Mouse (Mus musculus): ENCODE data around the gene Ank3. TPM values are rescaled to one million over a fixed set of nuclear protein-coding genes. Genes with fewer than 3 reads are reported as not detected.

Gene Ank3
- total and polyA plus RNA-seq, 2 experiments from 2014 or later, result 60.1 to 239 TPM

DNA sequence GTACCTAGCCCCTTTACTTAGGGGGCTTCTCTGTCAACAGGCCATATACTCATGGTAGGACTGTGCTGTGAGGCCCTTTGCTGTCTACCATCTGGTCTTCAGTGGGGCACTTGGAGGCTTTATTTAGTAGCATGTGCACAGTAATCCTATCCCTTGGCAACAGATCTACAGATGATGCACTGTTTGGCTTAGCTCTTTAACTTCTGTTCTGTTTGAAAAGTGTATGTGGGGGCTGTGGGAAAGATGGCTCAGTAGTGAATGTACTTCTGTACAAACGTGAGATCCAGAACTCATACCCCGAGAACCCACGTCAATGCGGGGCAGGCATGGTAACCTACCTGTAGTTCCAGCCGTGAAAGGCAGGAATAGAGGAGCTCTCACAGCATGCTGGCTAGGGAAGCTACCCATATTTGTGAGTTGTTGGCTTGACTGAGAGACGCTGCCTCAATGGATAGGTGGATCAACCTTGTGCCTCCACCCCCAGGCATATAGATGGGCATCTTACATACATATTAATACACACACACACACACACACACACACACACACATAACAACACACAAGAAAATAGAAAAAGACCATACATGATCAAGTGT, 86.7 kb downstream of the Ank3 start:
- DNase-seq (ENCODE audit: low spot score), result no peak
- Histone ChIP-seq H3K27ac (no peak overlapping the region), H3K9ac (replicated peaks; ENCODE audit: low read length) (no peak overlapping the region), H3K9me3 (ENCODE audit: low read length) (no peaks in the 10 kb centered on the region), H3K4me2 (ENCODE audit: low read depth, low read length) (no peak overlapping the region), H3K4me3 (ENCODE audit: low read length) (no peak overlapping the region), H3K36me3 (ENCODE audit: insufficient read depth, low read length) (no peaks in the 10 kb centered on the region), H3K4me1 (ENCODE audit: insufficient read depth, low read length) (no peaks in the 10 kb centered on the region), H3K27me3 (ENCODE audit: insufficient read depth, low read length) (no peaks in the 10 kb centered on the region)
- 89% methylated on average over 6 of the region's 6 CpGs for WGBS
- TF ChIP-seq CTCF (IDR thresholded peaks at IDR 0.05; ENCODE audit: low read depth), result no peak
- ATAC-seq, result no peak

DNA sequence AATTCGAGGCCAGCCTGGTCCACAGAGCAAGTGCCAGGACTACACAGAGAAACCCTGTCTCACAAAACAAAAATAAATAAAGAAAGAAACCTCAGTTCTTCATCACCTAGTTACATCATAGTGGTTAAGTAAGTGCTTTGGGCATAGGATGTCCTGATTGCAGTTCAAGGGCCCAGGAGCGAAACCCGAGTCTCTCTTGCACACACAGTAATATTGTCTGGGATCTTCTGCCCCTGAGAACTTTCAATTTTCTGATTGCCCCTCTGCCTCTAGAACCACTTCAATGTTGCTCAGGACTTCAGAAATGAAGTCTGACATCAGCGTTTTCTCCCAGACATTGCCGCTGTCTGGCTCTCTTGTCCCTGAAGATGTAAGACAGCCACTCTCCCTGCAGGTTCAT, 91.6 kb downstream of the Ank3 start:
- Histone ChIP-seq H3K4me2 (ENCODE audit: low read depth, low read length) (no peak overlapping the region), H3K36me3 (ENCODE audit: insufficient read depth, low read length) (no peaks in the 10 kb centered on the region)

DNA sequence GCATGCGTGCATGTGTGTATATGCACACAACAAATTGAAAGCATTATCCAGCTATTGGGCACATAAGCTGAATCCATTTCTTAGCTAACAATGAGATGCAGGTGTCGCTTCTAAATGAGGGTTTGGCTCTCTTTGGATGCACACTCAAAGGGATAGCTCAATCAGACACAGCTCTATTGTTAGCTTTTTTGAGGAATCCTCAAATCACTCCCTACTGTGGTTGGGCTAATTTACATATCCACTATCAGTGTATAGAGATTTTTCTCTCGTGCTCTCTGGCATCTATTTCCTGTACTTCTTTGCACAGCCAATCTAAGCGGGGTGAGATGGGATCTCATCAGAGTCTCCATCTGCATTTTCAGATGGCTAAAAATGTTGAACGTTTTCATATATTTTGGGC, 93.4 kb downstream of the Ank3 start:
- H3K36me3 ChIP-seq (ENCODE audit: insufficient read depth, low read length), result no peaks in the 10 kb centered on the region
- TF ChIP-seq CTCF (IDR thresholded peaks at IDR 0.05; ENCODE audit: low read depth), result no peak
- WGBS, result 53% methylated on average over 5 of the region's 5 CpGs
- no peaks in the 10 kb centered on the region for H3K27me3 ChIP-seq (ENCODE audit: insufficient read depth, low read length)
- DNase-seq (ENCODE audit: low spot score) (no peak), ATAC-seq (no peak)
- H3K27ac ChIP-seq, result no peak overlapping the region
- no peak overlapping the region for H3K9ac ChIP-seq (replicated peaks; ENCODE audit: low read length)
- H3K9me3 ChIP-seq (ENCODE audit: low read length), result no peaks in the 10 kb centered on the region
- no peak overlapping the region for H3K4me2 ChIP-seq (ENCODE audit: low read depth, low read length)
- H3K4me3 ChIP-seq (ENCODE audit: low read length), result no peak overlapping the region
- H3K4me1 ChIP-seq (ENCODE audit: insufficient read depth, low read length), result no peaks in the 10 kb centered on the region

More for the DNA sequence above, 91.6 kb downstream of the Ank3 start:
- WGBS, result 77% methylated on average over 5 of the region's 5 CpGs
- H3K27ac ChIP-seq, result no peak overlapping the region
- H3K27me3 ChIP-seq (ENCODE audit: insufficient read depth, low read length), result no peaks in the 10 kb centered on the region
- H3K9me3 ChIP-seq (ENCODE audit: low read length), result no peaks in the 10 kb centered on the region
- no peak for TF ChIP-seq CTCF (IDR thresholded peaks at IDR 0.05; ENCODE audit: low read depth)
- H3K4me1 ChIP-seq (ENCODE audit: insufficient read depth, low read length), result no peaks in the 10 kb centered on the region
- no peak overlapping the region for H3K9ac ChIP-seq (replicated peaks; ENCODE audit: low read length)
- H3K4me3 ChIP-seq (ENCODE audit: low read length), result no peak overlapping the region
- DNase-seq (ENCODE audit: low spot score) (no peak), ATAC-seq (no peak)

DNA sequence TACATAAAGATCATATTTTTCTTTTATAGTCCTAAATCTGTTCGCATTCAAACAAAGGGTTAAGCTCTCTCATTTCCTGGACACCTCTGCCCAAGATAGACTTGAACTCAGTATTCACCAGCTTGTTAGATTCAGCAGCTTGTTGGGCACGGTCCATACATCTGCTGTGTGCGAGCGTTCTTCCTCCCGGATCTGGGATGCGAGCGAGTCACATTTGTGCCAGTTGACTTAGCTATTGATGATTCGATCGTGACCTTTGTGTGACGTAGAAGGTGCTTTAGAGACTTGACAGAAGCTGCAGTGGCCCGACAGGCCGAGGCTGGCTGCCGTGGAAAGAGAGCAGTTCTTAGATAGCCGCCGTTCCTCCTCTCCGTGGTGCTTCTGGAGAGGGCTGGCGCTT, 98.8 kb downstream of the Ank3 start:
- no peak overlapping the region for H3K27ac ChIP-seq
- no peaks in the 10 kb centered on the region for H3K9me3 ChIP-seq (ENCODE audit: low read length)
- 63% methylated on average over 17 of the region's 17 CpGs for WGBS
- no peak overlapping the region for H3K9ac ChIP-seq (replicated peaks; ENCODE audit: low read length)
- ATAC-seq, result no peak
- no peak for TF ChIP-seq CTCF (IDR thresholded peaks at IDR 0.05; ENCODE audit: low read depth)
- peak; percentile 5 for DNase-seq (ENCODE audit: low spot score)
- peaks cover 9% of the 10 kb centered on the region for H3K4me1 ChIP-seq (ENCODE audit: insufficient read depth, low read length)
- no peaks in the 10 kb centered on the region for H3K36me3 ChIP-seq (ENCODE audit: insufficient read depth, low read length)
- no peak overlapping the region for H3K4me2 ChIP-seq (ENCODE audit: low read depth, low read length)
- no peaks in the 10 kb centered on the region for H3K27me3 ChIP-seq (ENCODE audit: insufficient read depth, low read length)
- no peak overlapping the region for H3K4me3 ChIP-seq (ENCODE audit: low read length)

DNA sequence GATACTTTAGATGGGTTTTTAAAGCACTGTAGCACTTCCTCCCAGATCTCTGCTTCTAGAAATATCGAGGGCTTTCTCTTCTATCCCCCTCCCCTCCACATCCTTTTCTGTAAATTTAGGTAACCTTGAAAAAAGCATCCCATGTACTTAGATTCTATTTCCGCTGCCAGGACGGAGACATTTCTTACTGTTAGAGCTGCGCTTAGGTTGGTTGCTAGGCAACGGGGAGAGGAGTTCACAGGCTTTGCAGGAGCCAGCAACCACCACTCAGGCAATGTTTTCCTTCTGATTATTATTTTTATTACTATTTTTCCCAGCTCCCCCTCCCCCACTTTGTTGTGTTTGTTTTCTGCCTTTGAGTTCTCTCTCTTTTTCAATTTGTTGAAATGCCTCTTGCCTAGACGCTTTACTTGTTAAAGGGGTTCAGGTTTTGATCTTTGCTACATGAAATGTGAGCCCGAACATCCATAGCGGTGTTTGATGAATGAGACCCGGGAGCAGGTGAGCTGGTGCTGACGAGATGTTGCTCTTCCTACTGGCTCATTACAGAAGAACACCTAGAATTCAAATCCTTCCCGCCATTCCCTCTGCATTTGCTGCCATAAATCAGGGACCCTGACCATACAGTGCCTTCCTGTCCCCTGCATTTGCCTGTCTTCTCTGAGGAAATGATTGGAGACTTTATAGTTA, 101.7 kb downstream of the Ank3 start:
- no peaks in the 10 kb centered on the region for H3K9me3 ChIP-seq (ENCODE audit: low read length)
- peaks cover 9% of the 10 kb centered on the region for H3K4me1 ChIP-seq (ENCODE audit: insufficient read depth, low read length)
- TF ChIP-seq CTCF (IDR thresholded peaks at IDR 0.05; ENCODE audit: low read depth), result no peak
- H3K9ac ChIP-seq (replicated peaks; ENCODE audit: low read length), result no peak overlapping the region
- H3K36me3 ChIP-seq (ENCODE audit: insufficient read depth, low read length), result no peaks in the 10 kb centered on the region
- no peak overlapping the region for H3K4me3 ChIP-seq (ENCODE audit: low read length)
- peak overlapping the region; percentile 8; the same call in 1 of the 2 replicates for H3K4me2 ChIP-seq (ENCODE audit: low read depth, low read length)
- 30% methylated on average over 11 of the region's 11 CpGs for WGBS
- no peaks in the 10 kb centered on the region for H3K27me3 ChIP-seq (ENCODE audit: insufficient read depth, low read length)
- ATAC-seq (peak; percentile 74; the same call in 1 of the 2 replicates), DNase-seq (ENCODE audit: low spot score) (peak; percentile 87)
- peak overlapping the region; percentile 41; the same call in 1 of the 2 replicates for H3K27ac ChIP-seq

DNA sequence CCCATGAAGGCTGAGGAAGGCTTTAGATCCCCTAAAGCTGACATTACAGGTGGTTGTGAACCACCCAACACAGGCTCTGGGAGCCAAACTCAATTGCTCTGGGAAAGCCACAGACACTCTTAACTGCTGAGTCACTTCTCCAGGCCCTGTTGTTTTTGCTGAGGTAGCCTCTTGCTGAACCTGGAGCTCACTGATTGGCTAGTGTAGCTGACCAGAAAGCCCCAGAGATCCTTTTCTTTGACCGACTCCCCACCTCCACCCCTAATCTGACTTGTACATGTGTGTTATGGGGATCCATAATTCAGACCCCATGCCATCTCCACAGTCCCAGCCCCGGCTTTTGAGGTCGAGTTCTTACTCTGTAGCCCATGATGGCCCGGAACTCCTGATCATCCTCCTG, 105.2 kb downstream of the Ank3 start:
- no peaks in the 10 kb centered on the region for H3K27me3 ChIP-seq (ENCODE audit: insufficient read depth, low read length)
- H3K4me2 ChIP-seq (ENCODE audit: low read depth, low read length), result no peak overlapping the region
- H3K9me3 ChIP-seq (ENCODE audit: low read length), result no peaks in the 10 kb centered on the region
- no peak for ATAC-seq
- peaks cover 9% of the 10 kb centered on the region for H3K4me1 ChIP-seq (ENCODE audit: insufficient read depth, low read length)
- DNase-seq (ENCODE audit: low spot score), result no peak
- no peak overlapping the region for H3K4me3 ChIP-seq (ENCODE audit: low read length)
- H3K9ac ChIP-seq (replicated peaks; ENCODE audit: low read length), result no peak overlapping the region
- 86% methylated on average over 4 of the region's 4 CpGs for WGBS
- H3K27ac ChIP-seq, result no peak overlapping the region
- H3K36me3 ChIP-seq (ENCODE audit: insufficient read depth, low read length), result no peaks in the 10 kb centered on the region
- no peak for TF ChIP-seq CTCF (IDR thresholded peaks at IDR 0.05; ENCODE audit: low read depth)

DNA sequence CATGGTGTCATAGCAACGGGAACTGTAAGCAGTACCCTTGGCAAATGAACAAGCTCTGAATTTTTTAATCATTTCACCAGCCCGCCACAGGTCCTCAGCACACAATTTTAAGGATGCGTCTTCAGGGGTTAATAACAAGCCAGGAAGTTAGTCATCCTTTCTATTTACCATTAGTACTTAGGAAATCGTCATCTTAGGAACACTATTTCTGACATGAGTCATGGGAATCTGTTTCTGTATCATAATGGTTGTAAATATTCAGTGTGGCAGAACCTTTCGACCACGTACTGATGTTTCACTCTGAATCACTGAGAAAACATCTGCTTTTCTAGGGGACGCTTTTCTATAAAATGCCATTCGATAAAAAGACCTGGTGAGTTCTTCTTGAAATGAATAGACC, 109.1 kb downstream of the Ank3 start:
- no peaks in the 10 kb centered on the region for H3K4me1 ChIP-seq (ENCODE audit: insufficient read depth, low read length)
- no peaks in the 10 kb centered on the region for H3K27me3 ChIP-seq (ENCODE audit: insufficient read depth, low read length)
- DNase-seq (ENCODE audit: low spot score), result no peak
- H3K4me3 ChIP-seq (ENCODE audit: low read length), result no peak overlapping the region
- no peak for ATAC-seq
- H3K27ac ChIP-seq, result no peak overlapping the region
- no peaks in the 10 kb centered on the region for H3K36me3 ChIP-seq (ENCODE audit: insufficient read depth, low read length)
- H3K9me3 ChIP-seq (ENCODE audit: low read length), result no peaks in the 10 kb centered on the region
- no peak for TF ChIP-seq CTCF (IDR thresholded peaks at IDR 0.05; ENCODE audit: low read depth)
- no peak overlapping the region for H3K9ac ChIP-seq (replicated peaks; ENCODE audit: low read length)
- no peak overlapping the region for H3K4me2 ChIP-seq (ENCODE audit: low read depth, low read length)
- 90% methylated on average over 8 of the region's 8 CpGs for WGBS
